Comparison of ENCODE assay signal across 15 mouse cellular contexts in genomic region chr12:8332174-8332542, GRCm38 (mm10). TPM values are rescaled to one million over a fixed set of nuclear protein-coding genes. Genes with fewer than 3 reads are reported as not detected.
DNase-seq lines count a peak whose midpoint lies in the region; ATAC-seq and TF ChIP-seq lines count a peak whose summit lies in the region.
"Had no signal": no experiment of that assay in that cellular context is flagged by ENCODE, and none has a peak within 500 bp of the region (broad histone marks: within the 10 kb centered on the region; RNA-seq: fewer than 3 reads in every experiment).

No protein-coding gene starts in this region.

- no peak for DNase-seq in frontal cortex, postnatal 36 days (ENCODE audit: low spot score in 2 of 2)
- no peak for DNase-seq in layer of hippocampus, adult 2 months (ENCODE audit: low spot score in 2 of 2)
- DNase-seq in layer of hippocampus, postnatal 14 days (ENCODE audit: low spot score in 2 of 2), result no peak
- DNase-seq in forebrain, postnatal 0 days, result no peak
- DNase-seq in thymus, postnatal 4 days, result no peak
- DNase-seq in urinary bladder, postnatal 14 days (ENCODE audit: low spot score), result no peak
- DNase-seq: cerebellum, adult 11 months; lung, adult 18-20 months had no signal

- H3K4me2 ChIP-seq in forebrain, postnatal 0 days (ENCODE audit: low read depth), result no peak overlapping the region
- 0 out of 2 replicates have a peak overlapping the region, but pooled peaks have one; percentile 20 for H3K4me2 ChIP-seq in midbrain, embryonic 16.5 days (ENCODE audit: low read length)
- H3K4me2 ChIP-seq: heart, embryonic 11.5 days; limb, embryonic 12.5 days had no signal

- no peaks in the 10 kb centered on the region for H3K27me3 ChIP-seq in forebrain, postnatal 0 days (ENCODE audit: insufficient read depth, low read length)
- H3K27me3 ChIP-seq in midbrain, embryonic 16.5 days (ENCODE audit: control insufficient read depth, insufficient read depth, low read depth, low read length), result no peaks in the 10 kb centered on the region
- H3K27me3 ChIP-seq: limb, embryonic 12.5 days had no signal

- no peak for TF ChIP-seq CTCF in layer of hippocampus, adult 2 months (conservative IDR thresholded peaks at IDR 0.05)
- TF ChIP-seq CTCF in forebrain, postnatal 0 days (IDR thresholded peaks at IDR 0.05; ENCODE audit: low read depth), result no peak

- peak overlapping the region; percentile 81 for H3K27ac ChIP-seq in layer of hippocampus, adult 2 months
- no peak overlapping the region for H3K27ac ChIP-seq in forebrain, postnatal 0 days (ENCODE audit: low read depth, low read length)
- H3K27ac ChIP-seq in midbrain, embryonic 16.5 days (ENCODE audit: low read length), result no peak overlapping the region
- H3K27ac ChIP-seq: limb, embryonic 12.5 days had no signal

- WGBS in forebrain, postnatal 0 days, result 46% methylated on average over 5 of the region's 5 CpGs
- 47% methylated on average over 5 of the region's 5 CpGs for WGBS in midbrain, embryonic 16.5 days

- no peak overlapping the region for H3K9ac ChIP-seq in forebrain, postnatal 0 days
- peak overlapping the region; percentile 54; the same call in 1 of the 2 replicates for H3K9ac ChIP-seq in midbrain, embryonic 16.5 days (ENCODE audit: low read depth, low read length)
- H3K9ac ChIP-seq: limb, embryonic 12.5 days had no signal

- H3K9me3 ChIP-seq in forebrain, postnatal 0 days (ENCODE audit: low read length), result no peaks in the 10 kb centered on the region
- H3K9me3 ChIP-seq in midbrain, embryonic 16.5 days (replicated peaks; ENCODE audit: control insufficient read depth, low read length, poor library complexity, severe bottlenecking), result no peaks in the 10 kb centered on the region
- H3K9me3 ChIP-seq: limb, embryonic 12.5 days had no signal

- H3K4me3 ChIP-seq in layer of hippocampus, adult 2 months, result no peak overlapping the region
- H3K4me3 ChIP-seq in forebrain, postnatal 0 days (ENCODE audit: low read depth, low read length), result no peak overlapping the region
- H3K4me3 ChIP-seq in midbrain, embryonic 16.5 days (ENCODE audit: low read depth, low read length), result no peak overlapping the region
- H3K4me3 ChIP-seq: limb, embryonic 12.5 days had no signal

- ATAC-seq in frontal cortex, adult (ENCODE audit: low TSS enrichment), result peak; percentile 11
- peak; percentile 10; the same call in 1 of the 2 replicates for ATAC-seq in forebrain, postnatal 0 days
- ATAC-seq in midbrain, embryonic 16.5 days, result no peak

- H3K4me1 ChIP-seq in forebrain, postnatal 0 days (ENCODE audit: insufficient read depth), result peaks cover 6% of the 10 kb centered on the region; the same call in 1 of the 2 replicates
- H3K4me1 ChIP-seq in midbrain, embryonic 16.5 days (ENCODE audit: control insufficient read depth, insufficient read depth, low read length), result peaks cover 6% of the 10 kb centered on the region; the same call in 1 of the 2 replicates
- H3K4me1 ChIP-seq: limb, embryonic 12.5 days had no signal

- H3K36me3 ChIP-seq in forebrain, postnatal 0 days (ENCODE audit: insufficient read depth), result peaks cover 28% of the 10 kb centered on the region
- peaks cover 10% of the 10 kb centered on the region; the same call in 1 of the 2 replicates for H3K36me3 ChIP-seq in midbrain, embryonic 16.5 days (ENCODE audit: control insufficient read depth, insufficient read depth, low read length)

RNA-seq across cellular contexts. Expression of gene Hs1bp3, which starts 18.9 kb away (rescaled TPM):
- total RNA-seq in layer of hippocampus, adult 2 months (2021), result 10 to 100 TPM; 12.2 to 15.1 TPM
- total RNA-seq in layer of hippocampus, postnatal 14 days (2021), result 10 to 100 TPM; 10.3 to 11.6 TPM
- 5.5 and 7.0 TPM in 2 replicates for total RNA-seq in forebrain, postnatal 0 days (2014; rRNA removed)
- polyA plus RNA-seq in forebrain, postnatal 0 days (2015; fragmentation: Nextera tagmentation; extraction: Ambion mirVana), result 4.2 and 5.8 TPM in 2 replicates
- polyA plus RNA-seq in midbrain, embryonic 16.5 days (2015; fragmentation: Nextera tagmentation; extraction: Ambion mirVana), result 8.4 and 8.9 TPM in 2 replicates

RNA-seq across cellular contexts. Expression of gene Gdf7, which starts 30.4 kb away (rescaled TPM):
- total RNA-seq in layer of hippocampus, adult 2 months (2021), result not detected
- total RNA-seq in layer of hippocampus, postnatal 14 days (2021), result under 1 TPM; 0.23 to 0.26 TPM
- total RNA-seq in forebrain, postnatal 0 days (2014; rRNA removed), result 0.14 and 0.54 TPM in 2 replicates
- 0.10 and 0.18 TPM in 2 replicates for polyA plus RNA-seq in forebrain, postnatal 0 days (2015; fragmentation: Nextera tagmentation; extraction: Ambion mirVana)
- 0.15 and 0.16 TPM in 2 replicates for polyA plus RNA-seq in midbrain, embryonic 16.5 days (2015; fragmentation: Nextera tagmentation; extraction: Ambion mirVana)
- total RNA-seq: adrenal gland, postnatal 25 days; layer of hippocampus, postnatal 10 days; megakaryocyte-erythroid progenitor cell, adult 5-6 weeks had no signal
